Mouse (Mus musculus) natural killer cell, adult 2 months (primary cell): ENCODE measurements around the gene Bco1.
A peak's percentile ranks its signal among the peaks of the same experiment; 100 is the strongest.

Source experiments
- DNase-seq, 2 experiments: peaks; one replicate each; pipeline ENCODE4 v3.0.0; 2022; ENCODE audit warnings: low spot score in 2 of 2

Gene Bco1

GRCm38 (mm10) chr8:117148520-117148919, 52.9 kb downstream of the Bco1 start:
- DNase-seq, result peak in 1 of 2 experiments; percentile 28

- no peak for DNase-seq
Observed at GRCm38 (mm10) chr8:117156149-117156548, 60.5 kb downstream of the Bco1 start.

- DNase-seq, result peak; percentile 4 to 7
Observed at GRCm38 (mm10) chr8:117156866-117157768, 61.5 kb downstream of the Bco1 start.

- peak; percentile 92 to 95 for DNase-seq
Observed at GRCm38 (mm10) chr8:117157769-117158091, 62.1 kb downstream of the Bco1 start.

- peak; percentile 27 to 30 for DNase-seq
Observed at GRCm38 (mm10) chr8:117158135-117158761, 62.6 kb downstream of the Bco1 start, which contains the start of gene Gan. Gene Gan (plus strand): TSS chr8:117158135.

GRCm38 (mm10) chr8:117159031-117159430, 63.4 kb downstream of the Bco1 start:
- no peak for DNase-seq

GRCm38 (mm10) chr8:117164912-117165311, 69.3 kb downstream of the Bco1 start:
- no peak for DNase-seq

GRCm38 (mm10) chr8:117165542-117165941, 69.9 kb downstream of the Bco1 start:
- no peak for DNase-seq

GRCm38 (mm10) chr8:117166515-117166914, 70.9 kb downstream of the Bco1 start:
- no peak for DNase-seq

- DNase-seq, result no peak
Observed at GRCm38 (mm10) chr8:117167243-117167883, 71.7 kb downstream of the Bco1 start.

- DNase-seq, result no peak
Observed at GRCm38 (mm10) chr8:117168378-117168777, 72.7 kb downstream of the Bco1 start.

- no peak for DNase-seq
Observed at GRCm38 (mm10) chr8:117171826-117172225, 76.2 kb downstream of the Bco1 start.

- no peak for DNase-seq
Observed at GRCm38 (mm10) chr8:117172904-117173303, 77.2 kb downstream of the Bco1 start.

GRCm38 (mm10) chr8:117173690-117174089, 78.0 kb downstream of the Bco1 start:
- DNase-seq, result no peak

GRCm38 (mm10) chr8:117174536-117174935, 78.9 kb downstream of the Bco1 start:
- no peak for DNase-seq

GRCm38 (mm10) chr8:117176308-117176707, 80.7 kb downstream of the Bco1 start:
- DNase-seq, result no peak

- DNase-seq, result no peak
Observed at GRCm38 (mm10) chr8:117177236-117177635, 81.6 kb downstream of the Bco1 start.

GRCm38 (mm10) chr8:117178039-117178438, 82.4 kb downstream of the Bco1 start:
- DNase-seq, result no peak

- DNase-seq, result no peak
Observed at GRCm38 (mm10) chr8:117178676-117179075, 83.0 kb downstream of the Bco1 start.

- DNase-seq, result no peak
Observed at GRCm38 (mm10) chr8:117182746-117183145, 87.1 kb downstream of the Bco1 start.
